Mouse (Mus musculus) CD4-positive, CD25-positive, alpha-beta regulatory T cell, adult 2 months (primary cell): ENCODE results near the gene Ppm1d.

Source experiments
- DNase-seq: peaks from one replicate; pipeline ENCODE4 v3.0.0-alpha.2; 2012; ENCODE audit warnings: low read depth, low spot score

Gene Ppm1d

DNA sequence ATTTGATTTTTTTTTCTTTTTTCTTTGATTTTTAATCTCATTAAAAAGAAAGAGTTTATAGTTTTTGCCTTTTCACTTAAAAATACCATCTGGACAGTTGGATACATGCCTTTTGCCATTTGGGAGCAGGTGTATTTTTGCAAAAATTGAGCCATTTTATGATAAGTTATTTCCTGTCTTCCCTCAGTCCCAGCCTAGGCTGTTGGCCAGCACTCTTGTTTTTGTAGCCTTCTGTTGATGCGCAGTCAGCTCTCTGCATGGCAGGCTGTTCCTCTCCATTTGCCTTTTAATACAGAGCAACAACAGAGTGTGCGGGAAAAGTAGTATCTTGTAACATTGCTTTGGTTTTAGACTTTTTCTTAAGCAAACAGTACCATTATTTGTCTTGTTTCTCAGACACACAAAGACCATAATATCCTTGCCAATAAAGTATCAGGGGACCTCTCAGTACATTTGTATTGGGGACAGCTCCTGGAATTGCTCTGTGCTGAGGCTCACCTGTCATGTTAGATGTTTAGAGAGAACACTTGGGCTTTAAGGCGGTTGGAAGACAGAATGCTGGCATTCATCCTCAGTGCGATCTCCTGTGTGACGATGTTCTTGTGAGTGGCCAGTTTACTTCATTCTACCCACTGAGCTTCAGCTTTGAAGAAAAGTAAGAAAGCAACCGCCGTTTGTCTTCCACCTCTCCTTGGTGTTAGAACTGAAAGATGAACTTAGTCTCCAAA lies 18.3 kb downstream of the Ppm1d start:
- no peak for DNase-seq

DNA sequence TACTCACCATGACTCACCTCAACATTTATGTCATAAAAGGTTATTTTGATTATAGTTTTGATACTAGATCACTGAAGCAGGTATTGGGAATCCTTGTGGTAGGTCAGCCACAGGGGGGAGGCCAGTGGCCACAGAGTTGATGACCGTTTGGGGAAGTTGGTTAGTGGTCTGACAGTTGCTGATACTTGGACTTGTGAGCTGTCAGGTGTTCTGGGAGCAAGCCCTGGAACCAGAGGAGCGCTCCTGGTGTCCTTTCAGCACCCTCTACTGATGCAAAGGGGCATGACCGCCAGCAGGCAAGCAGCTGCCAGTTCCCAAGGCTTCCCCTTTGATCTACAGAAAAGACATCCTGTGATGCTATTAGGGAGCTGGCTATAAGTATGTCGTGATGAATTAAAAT lies 23.7 kb downstream of the Ppm1d start:
- DNase-seq, result peak; percentile 59

DNA sequence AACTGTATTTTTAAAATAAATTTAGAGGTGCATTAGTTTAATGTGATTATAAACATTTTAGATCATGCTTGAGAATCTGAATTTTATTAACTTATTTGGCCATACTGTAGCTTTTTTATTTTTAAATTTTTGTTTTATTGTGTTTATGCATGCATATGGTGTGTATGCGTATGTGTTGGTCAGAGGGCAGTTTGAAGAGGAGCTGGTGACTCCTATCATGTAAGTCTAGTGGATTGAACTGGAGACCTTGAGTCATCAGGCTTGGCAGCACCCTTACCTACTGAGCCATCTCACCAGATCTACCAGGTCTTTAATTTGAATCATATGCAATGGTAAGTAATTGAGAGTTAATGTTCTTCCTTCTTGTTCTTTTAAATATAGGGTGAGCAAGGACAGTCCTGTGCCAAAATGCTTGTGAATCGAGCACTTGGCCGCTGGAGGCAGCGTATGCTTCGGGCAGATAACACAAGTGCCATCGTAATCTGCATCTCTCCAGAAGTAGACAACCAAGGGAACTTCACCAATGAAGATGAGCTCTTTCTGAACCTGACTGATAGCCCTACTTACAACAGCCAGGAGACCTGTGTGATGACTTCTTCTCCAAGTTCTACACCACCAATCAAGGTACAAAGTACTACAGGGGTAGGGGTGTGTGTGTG lies 28.3 kb downstream of the Ppm1d start:
- DNase-seq, result no peak

DNA sequence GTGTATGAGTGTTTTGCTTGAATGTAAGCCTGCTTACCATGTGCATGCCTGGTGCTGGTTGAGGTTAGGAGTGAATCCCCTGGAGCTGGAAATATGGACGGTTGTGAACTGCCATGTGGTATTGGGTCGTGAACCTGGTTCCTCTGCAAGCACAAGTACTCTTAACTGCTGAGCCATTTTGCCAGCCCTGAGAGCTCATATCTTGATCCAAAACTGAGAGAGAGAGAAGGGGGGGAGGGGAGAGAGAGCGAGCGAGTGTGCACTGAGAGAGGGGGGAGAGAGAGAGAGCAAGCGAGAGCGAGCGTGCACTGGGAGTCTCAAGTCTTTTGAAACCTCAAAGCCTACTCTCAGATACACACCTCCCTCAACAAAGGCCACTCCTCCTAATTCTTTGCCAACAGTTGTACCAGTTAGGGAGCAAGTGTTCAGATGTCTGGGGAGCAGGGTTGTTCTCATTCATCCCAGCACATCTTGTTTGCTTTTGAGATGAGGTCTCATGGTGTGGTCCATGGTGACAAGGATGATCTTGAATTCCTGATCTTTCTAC lies 29.1 kb downstream of the Ppm1d start:
- DNase-seq, result no peak

DNA sequence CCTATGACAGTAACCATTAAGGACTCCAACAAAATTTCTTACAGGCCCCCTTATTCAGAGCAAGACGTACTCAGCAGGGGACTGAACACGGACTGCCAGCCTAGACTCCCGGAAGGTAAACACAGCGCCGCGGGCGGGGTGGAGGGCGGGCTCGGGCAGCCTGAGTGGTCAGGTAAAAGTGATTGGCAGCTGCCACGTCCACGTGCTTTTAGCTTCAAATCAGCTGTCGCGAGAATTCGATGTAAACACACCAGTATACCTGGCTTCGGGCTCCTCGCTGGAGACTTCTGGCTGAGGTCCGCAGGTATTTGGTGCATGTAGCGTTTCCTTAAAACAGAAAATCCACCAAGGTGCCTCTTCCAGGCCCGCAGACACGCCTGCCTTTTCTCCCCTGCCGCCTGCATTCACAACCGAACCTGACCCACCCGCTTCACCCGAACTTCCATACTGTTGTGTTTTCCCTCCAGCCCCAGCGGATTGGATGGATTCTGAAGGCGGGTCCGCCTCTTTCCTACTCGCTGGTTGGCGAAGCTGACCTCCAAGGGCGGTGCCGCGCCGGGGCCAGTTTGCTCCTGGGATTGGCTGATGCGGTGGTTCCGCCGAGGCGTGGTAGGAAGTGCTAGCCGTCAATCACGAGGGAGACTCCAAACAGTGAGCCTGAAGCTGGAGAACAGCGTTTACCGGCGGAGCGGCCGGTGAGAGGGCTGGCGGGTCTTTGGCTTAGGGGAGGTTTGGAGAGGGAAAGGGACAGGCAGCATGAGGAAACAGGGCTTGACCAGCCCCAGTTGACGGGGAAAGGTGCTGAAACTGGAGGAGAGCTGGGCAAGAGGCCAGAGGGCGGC lies 41.7 kb downstream of the Ppm1d start, which contains the start of gene Bcas3:
TSS of gene Bcas3 (plus strand) at position 629 of the 842 bp plus-strand sequence.
- DNase-seq, result peak; percentile 98

DNA sequence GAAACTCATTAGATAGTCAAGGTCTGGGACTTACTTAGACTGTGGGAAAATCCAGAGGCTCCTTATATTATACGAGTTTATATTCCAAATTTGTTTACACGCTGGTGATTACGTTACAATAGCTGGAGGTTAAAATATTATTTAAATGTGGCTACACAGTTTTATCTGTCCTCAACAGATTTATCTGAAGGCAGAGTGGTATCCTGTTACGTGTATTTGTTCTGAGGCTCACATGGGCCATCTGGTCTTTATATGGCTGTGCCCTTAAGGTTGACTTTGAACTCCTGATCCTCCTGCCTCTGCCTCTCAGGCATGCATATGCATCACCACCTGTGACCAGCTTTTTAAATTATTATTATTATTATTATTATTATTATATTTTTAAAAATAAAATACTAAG lies 42.8 kb downstream of the Ppm1d start:
- no peak for DNase-seq

DNA sequence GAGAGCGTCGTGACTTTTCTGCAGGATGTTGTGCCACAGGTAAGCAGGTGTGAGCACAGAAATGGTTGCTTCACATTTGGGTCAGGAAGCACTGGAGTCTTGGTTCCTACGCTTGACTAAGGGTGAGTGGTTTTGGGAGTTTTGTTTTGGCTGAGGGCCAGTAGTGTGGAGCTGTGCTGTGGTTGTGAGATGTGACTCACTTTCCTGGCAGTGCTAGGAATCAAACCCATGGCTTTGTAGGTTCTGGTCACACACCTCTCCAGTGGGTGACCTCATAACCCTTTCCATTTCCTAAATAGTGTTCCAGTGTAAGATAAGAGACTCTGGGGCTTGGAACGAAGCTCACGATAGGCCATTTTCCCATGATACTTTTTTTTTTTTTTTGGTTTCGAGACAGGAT lies 48.6 kb downstream of the Ppm1d start:
- DNase-seq, result no peak

DNA sequence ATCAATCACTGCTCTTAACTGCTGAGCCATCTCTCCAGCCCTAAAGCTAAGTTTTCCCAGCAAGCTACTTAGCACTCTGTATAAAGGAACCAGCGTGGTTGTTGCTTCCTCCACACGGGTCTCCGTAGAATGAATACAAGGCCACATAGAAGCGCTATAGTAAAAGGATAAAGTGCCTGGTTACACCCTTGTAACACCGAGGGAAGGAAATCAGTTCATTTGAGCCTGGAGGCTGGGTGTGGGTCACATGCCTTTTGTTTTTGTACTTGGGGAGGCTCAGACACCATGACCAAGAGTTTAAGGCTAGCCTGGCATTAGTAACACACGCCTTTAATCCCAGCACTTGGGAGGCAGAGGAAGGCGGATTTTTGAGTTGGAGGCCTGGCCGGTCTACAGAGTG lies 50.6 kb downstream of the Ppm1d start:
- no peak for DNase-seq

DNA sequence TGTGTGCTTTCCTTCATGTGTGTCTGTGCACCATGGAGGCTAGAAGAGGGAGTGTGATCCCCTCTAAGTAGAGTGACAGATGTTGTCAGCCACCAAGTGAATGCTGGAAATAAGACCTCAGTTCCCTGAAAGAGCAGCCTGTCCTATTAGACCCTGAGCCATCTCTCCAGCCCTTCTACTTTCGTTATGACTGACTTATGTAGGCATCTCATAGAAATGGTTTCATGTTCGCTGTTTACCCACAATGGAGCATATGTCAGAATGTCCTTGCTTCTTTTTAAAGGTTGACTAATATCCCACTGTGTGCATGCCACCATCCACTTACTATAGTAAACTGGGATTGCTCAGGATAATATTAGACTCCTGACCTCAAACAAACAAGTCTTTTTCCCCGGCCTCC lies 55.1 kb downstream of the Ppm1d start:
- DNase-seq, result no peak

DNA sequence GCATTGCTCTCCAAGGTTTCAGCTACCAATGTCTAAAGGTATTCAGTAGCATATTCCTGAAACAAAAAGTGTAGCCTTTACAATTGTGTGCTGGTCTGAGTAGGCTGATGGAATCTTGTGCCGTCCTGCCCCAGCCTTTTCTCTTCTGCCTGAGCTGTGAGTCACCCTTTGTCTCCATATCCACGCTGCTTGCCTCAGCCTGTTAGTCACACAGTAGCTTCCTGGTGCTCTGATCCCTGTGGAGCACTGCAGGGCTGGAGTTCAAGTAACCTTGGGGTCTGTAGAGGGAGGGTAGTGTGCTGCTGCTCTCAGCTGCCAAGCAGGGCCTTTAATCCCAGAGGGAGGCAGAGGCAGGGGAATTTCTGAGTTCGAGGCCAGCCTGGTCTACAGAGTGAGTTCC lies 56.8 kb downstream of the Ppm1d start:
- DNase-seq, result no peak

DNA sequence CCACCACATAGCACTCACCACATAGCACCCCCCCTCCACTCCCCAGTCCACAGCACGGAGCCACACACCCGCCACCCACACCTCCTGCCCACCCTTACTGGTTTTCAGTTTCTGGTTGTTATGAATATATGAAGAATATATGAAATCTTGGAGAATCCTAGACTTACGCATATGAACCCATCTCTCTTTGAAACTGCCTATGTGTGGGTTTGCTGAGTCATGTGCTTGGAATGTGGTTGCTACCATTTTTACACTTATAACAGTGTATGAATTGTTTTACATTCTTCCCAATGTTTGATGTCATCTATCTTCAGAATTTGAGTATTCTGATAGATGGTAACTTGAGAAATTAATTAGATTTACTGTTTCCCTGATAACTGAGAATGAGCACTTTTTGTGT lies 68.0 kb downstream of the Ppm1d start:
- no peak for DNase-seq

DNA sequence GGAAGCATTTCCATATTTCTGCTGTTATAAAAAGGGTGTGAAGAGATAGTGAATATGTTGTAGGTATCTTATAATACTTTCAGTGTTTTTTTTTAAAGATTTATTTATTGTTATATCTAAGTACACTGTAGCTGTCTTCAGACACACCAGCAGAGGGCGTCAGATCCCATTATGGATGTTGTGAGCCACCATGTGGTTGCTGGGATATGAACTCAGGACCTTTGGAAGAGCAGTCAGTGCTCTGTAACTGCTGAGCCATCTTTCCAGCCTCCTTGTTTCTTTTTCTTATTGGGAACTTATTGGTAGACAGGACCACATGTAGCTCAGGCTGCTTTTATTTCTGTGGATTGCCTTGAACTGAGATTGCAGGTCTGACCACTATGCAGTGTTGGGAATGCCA lies 69.0 kb downstream of the Ppm1d start:
- DNase-seq, result no peak

DNA sequence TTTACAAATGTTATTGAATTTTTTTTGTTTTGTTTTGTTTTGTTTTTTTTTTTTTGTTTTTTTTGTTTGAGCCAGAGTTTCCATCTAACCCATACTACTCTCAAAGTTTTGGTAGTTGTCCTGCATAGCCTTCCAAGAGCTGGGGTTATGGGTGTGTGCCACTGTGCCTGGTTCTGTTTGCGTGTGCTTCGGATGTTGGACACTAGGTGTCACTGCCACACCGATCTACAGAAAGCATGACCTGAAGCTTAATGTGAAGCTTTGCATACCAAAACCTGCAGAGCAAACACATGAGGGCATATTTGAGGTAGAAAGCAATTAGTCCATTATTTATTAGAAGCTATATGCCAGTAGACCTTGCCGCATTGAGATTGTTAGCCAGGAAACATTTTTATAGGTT lies 71.0 kb downstream of the Ppm1d start:
- DNase-seq, result peak; percentile 80

DNA sequence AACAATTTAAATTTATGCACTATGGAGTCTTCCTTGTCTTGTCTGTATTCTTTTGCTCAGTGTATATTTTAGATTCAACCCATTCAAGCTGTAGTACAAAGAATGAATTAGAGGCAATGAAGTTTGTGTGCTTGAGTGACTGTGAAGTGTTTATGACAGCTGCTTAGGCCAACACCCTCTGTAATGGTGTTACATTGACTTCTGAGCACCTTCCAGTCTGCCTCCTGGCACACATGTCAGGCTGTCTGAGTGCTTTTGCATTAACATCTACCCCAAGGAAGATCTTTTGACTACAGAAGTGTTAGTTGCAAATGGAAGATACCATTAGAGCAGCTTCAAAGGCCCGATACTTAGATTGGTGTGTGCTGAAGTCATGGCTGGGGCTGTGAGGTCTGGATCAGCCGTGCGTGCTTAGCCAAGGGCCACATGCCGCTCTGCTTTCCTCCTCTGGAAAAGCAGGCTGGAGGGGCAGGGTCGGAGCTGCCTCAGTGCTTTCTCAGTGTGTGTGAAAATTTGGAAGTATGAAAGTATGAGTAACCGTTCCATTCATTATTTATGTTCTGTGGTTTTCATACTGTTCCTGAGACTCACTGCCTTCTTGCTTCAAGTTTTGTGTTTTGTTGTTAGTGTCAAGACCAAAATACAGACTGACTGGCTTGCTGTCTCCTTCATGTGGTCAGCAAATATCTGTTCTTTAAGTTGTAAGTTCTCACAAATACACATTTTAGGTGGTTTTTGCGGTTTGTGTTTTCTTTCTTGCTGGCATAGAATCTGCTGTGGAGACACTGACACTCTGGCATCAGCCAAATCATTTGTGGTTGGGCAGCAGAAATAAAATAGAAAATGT lies 73.2 kb downstream of the Ppm1d start:
- no peak for DNase-seq

DNA sequence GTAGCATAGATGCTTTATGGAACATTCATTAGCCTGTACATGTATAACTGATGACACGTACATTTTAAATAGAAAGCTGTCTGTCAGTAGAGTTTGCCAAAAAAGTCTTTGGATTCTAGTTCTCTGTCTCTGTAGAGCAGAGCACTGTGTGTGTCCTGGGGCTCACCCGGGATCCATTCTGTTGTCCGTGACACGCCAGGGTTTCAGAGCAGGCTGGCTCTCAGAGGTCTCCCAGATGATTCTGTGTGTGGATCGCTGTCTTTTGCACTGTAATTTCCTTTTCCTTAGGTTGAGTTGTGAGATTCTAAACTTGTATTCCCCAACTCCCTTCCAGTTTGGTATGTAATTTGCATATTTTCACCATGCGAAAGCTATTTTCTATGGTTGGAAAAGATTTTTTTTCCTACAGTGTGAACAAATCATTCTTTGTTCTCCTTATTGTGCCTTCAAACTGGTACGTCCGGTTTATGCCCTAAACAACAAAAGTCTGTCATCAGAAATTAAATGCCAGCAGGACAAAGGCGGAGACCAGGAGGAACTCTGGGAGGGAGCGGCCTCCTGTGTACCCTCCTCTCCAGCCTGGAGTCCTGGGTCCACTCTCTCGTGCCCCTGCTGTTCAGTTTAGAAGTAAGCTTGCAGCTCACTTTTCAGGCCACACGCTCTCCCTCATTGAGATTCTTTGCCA lies 81.3 kb downstream of the Ppm1d start:
- no peak for DNase-seq

DNA sequence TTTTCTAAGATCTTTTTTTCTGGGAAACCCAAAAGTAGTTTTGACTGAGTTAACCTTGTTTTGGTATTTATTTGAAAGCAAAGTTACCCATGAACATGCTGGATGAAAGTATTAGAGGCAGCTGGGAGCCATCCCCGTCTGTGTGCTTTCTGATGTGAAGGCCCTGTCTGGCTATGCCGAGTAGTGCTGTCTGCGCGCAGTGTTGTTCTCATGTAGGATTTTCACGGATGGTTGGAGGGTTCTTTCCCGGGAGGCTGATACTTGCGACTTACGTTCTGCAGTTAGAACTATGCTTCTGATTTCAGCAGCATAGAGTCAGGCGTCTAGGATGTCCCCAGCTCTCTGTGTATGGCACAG lies 81.8 kb downstream of the Ppm1d start:
- no peak for DNase-seq

DNA sequence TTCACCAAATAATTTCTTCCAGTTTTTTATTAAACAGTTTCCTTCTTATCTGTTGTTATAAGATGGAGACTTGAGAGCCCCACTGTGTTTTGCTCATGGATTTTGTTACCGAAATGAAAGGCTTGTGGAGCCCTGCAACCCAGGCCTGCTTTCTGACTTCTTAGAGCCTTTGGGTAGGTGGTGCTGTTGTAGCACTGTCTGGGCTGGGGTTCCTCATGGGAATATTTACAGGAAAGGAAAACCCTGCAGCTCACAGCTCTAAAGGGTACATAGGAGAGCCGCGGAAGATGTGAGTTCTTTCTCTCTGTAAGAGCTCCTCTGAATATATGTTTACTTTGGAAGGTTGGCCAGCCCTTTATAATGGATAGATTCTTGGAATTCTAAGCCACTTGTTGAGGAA lies 82.9 kb downstream of the Ppm1d start:
- no peak for DNase-seq

DNA sequence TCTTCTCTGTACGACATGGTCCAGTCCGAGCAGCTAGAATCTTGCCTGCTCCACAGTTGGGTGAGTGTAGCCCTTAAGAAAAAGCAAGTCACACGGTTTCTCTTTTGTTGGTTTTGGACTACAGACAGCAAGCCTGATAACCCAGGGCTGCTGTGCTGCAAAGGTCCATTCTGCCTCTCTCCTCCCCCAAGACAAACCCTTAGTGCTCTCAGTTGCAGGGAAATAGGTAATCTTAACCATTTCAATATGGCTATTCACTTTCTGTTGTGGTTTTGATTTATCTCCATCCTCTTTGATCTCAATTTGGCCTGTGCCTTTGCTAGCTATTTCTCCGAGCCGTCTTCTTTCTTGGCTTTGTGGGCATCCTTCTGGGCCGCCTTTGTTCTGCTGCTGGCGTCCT lies 84.3 kb downstream of the Ppm1d start:
- DNase-seq, result no peak
